ENCODE assay signal across 15 mouse cellular contexts in the genomic region with DNA sequence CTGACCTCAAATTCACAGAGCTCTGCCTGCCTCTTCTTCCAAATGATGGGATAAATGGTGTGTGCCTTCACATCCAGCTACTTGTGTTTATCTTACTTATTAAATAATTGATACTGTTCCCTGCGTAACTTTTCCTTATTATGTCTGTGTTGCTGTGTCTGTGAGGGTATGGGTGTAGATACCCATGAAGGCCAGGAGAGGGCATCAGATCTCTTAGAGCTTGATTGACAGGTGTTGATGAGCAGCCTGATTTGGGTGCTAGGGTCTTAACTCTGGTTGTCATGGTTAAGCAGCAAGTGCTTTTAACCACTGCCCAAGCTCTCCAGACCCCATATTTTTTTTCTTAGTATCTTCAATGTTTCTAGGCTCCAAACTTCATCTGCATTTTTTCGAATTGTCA. TPM values are rescaled to one million over a fixed set of nuclear protein-coding genes. Genes with fewer than 3 reads are reported as not detected.
DNase-seq lines count a peak whose midpoint lies in the region; ATAC-seq and TF ChIP-seq lines count a peak whose summit lies in the region.
"Had no signal": no experiment of that assay in that cellular context is flagged by ENCODE, and none has a peak within 500 bp of the region (broad histone marks: within the 10 kb centered on the region; RNA-seq: fewer than 3 reads in every experiment).

No protein-coding gene starts in this region.

- no peak overlapping the region for H3K9ac ChIP-seq in hindbrain, embryonic 11.5 days (ENCODE audit: low read depth, low read length)
- no peak overlapping the region for H3K9ac ChIP-seq in hindbrain, embryonic 13.5 days
- H3K9ac ChIP-seq: heart, embryonic 13.5 days; midbrain, embryonic 15.5 days had no signal

- no peak for ATAC-seq in hindbrain, embryonic 11.5 days (ENCODE audit: low FRiP score)
- ATAC-seq in hindbrain, embryonic 13.5 days (ENCODE audit: low FRiP score), result no peak
- peak; percentile 43 for ATAC-seq in activated CD4-positive, CD25-positive, alpha-beta regulatory T cell, adult 4 months
- ATAC-seq: midbrain, embryonic 15.5 days had no signal

- H3K4me3 ChIP-seq in hindbrain, embryonic 11.5 days (ENCODE audit: low read depth, low read length), result no peak overlapping the region
- no peak overlapping the region for H3K4me3 ChIP-seq in hindbrain, embryonic 13.5 days
- H3K4me3 ChIP-seq in spleen, adult 2 months (ENCODE audit: extremely low read depth, insufficient read depth, insufficient read length), result no peak overlapping the region
- H3K4me3 ChIP-seq: erythroblast, embryonic 14.5 days; heart, embryonic 13.5 days; midbrain, embryonic 15.5 days had no signal

- peak; percentile 49; the same call in 1 of the 2 replicates for TF ChIP-seq CTCF in spleen, adult 2 months (IDR thresholded peaks at IDR 0.05; ENCODE audit: extremely low read depth, insufficient read depth, insufficient read length, insufficient replicate concordance)

- no peak overlapping the region for H3K27ac ChIP-seq in hindbrain, embryonic 11.5 days (ENCODE audit: low read depth, low read length)
- H3K27ac ChIP-seq in hindbrain, embryonic 13.5 days, result no peak overlapping the region
- no peak overlapping the region for H3K27ac ChIP-seq in spleen, adult 2 months (ENCODE audit: insufficient read depth, low read length)
- H3K27ac ChIP-seq: heart, embryonic 13.5 days; midbrain, embryonic 15.5 days had no signal

- H3K9me3 ChIP-seq in hindbrain, embryonic 11.5 days (ENCODE audit: control insufficient read depth, low read length), result no peaks in the 10 kb centered on the region
- H3K9me3 ChIP-seq in hindbrain, embryonic 13.5 days, result no peaks in the 10 kb centered on the region
- H3K9me3 ChIP-seq: heart, embryonic 13.5 days; midbrain, embryonic 15.5 days had no signal

- H3K4me2 ChIP-seq in hindbrain, embryonic 11.5 days (replicated peaks; ENCODE audit: low read depth, low read length), result no peak overlapping the region
- no peak overlapping the region for H3K4me2 ChIP-seq in hindbrain, embryonic 13.5 days
- H3K4me2 ChIP-seq: heart, embryonic 13.5 days; midbrain, embryonic 15.5 days had no signal

- peak; percentile 11 for DNase-seq in hindbrain, embryonic 11.5 days (ENCODE audit: low spot score)
- peak in 1 of 2 experiments; percentile 42 for DNase-seq in spleen, adult 2 months (ENCODE audit: low read depth in 1 of 2, low spot score in 2 of 2)
- no peak for DNase-seq in spleen, adult 12 weeks (ENCODE audit: low spot score)
- peak; percentile 42 for DNase-seq in retina, embryonic 14.5 days (ENCODE audit: low spot score)
- DNase-seq in layer of hippocampus, postnatal 14 days (ENCODE audit: low spot score in 2 of 2), result no peak
- DNase-seq in heart, adult 9 months (ENCODE audit: low spot score in 2 of 2), result no peak
- DNase-seq: cerebellum, adult 11-12 months; kidney, postnatal 14 days; right cerebral cortex, postnatal 25 days; thymus, postnatal 36 days had no signal

- WGBS in hindbrain, embryonic 11.5 days, result 97% methylated on average over 2 of the region's 2 CpGs
- WGBS in hindbrain, embryonic 13.5 days, result 97% methylated on average over 2 of the region's 2 CpGs
- 86% methylated on average over 2 of the region's 2 CpGs for WGBS in spleen, adult 2 months

- no peaks in the 10 kb centered on the region for H3K4me1 ChIP-seq in hindbrain, embryonic 11.5 days (replicated peaks; ENCODE audit: control insufficient read depth, insufficient read depth, low read length)
- H3K4me1 ChIP-seq in hindbrain, embryonic 13.5 days (replicated peaks), result no peaks in the 10 kb centered on the region
- H3K4me1 ChIP-seq in spleen, adult 2 months (ENCODE audit: control insufficient read depth, insufficient read depth, insufficient read length), result peaks cover 19% of the 10 kb centered on the region; the same call in 1 of the 2 replicates
- H3K4me1 ChIP-seq: heart, embryonic 13.5 days; midbrain, embryonic 15.5 days had no signal

- no peak for TF ChIP-seq POLR2A in spleen, adult 2 months (IDR thresholded peaks at IDR 0.05; ENCODE audit: low read depth, low read length)

- H3K36me3 ChIP-seq in hindbrain, embryonic 11.5 days (ENCODE audit: control insufficient read depth, insufficient read depth, low read length), result no peaks in the 10 kb centered on the region
- no peaks in the 10 kb centered on the region for H3K36me3 ChIP-seq in hindbrain, embryonic 13.5 days
- H3K36me3 ChIP-seq in spleen, adult 2 months (ENCODE audit: control insufficient read depth, insufficient read depth, low read length), result no peaks in the 10 kb centered on the region
- H3K36me3 ChIP-seq: heart, embryonic 13.5 days; midbrain, embryonic 15.5 days had no signal

- no peaks in the 10 kb centered on the region for H3K27me3 ChIP-seq in hindbrain, embryonic 11.5 days (ENCODE audit: control insufficient read depth, insufficient read depth, low read length)
- H3K27me3 ChIP-seq in hindbrain, embryonic 13.5 days, result no peaks in the 10 kb centered on the region
- no peaks in the 10 kb centered on the region for H3K27me3 ChIP-seq in spleen, adult 2 months (ENCODE audit: control insufficient read depth, insufficient read depth, low read length)
- H3K27me3 ChIP-seq: heart, embryonic 13.5 days; midbrain, embryonic 15.5 days had no signal

RNA-seq across cellular contexts. Expression of a gene that starts 27.3 kb away (rescaled TPM):
- polyA plus RNA-seq in hindbrain, embryonic 11.5 days (2014; fragmentation: Nextera tagmentation; extraction: Ambion mirVana), result 4.9 and 5.5 TPM in 2 replicates
- polyA plus RNA-seq in hindbrain, embryonic 13.5 days (2015; fragmentation: Nextera tagmentation; extraction: Ambion mirVana), result 7.1 and 7.2 TPM in 2 replicates
- 116 and 178 TPM in 2 replicates for polyA plus RNA-seq in spleen, adult 2 months (2012; rRNA removed)
- polyA plus RNA-seq in activated CD4-positive, CD25-positive, alpha-beta regulatory T cell, adult 4 months (2017; shearing (Covaris generic)), result 10 to 100 TPM; 18.6 to 38.6 TPM
- total RNA-seq in layer of hippocampus, postnatal 14 days (2021), result 1 to 10 TPM; 2.0 to 3.9 TPM

RNA-seq across cellular contexts. Expression of a gene that starts 29.8 kb away (rescaled TPM):
- polyA plus RNA-seq in hindbrain, embryonic 11.5 days (2014; fragmentation: Nextera tagmentation; extraction: Ambion mirVana), result not detected in 2 replicates
- polyA plus RNA-seq in hindbrain, embryonic 13.5 days (2015; fragmentation: Nextera tagmentation; extraction: Ambion mirVana), result not detected in 2 replicates
- polyA plus RNA-seq in spleen, adult 2 months (2012; rRNA removed), result 0.08 TPM in 2 replicates
- under 1 TPM; 0.28 to 0.37 TPM for polyA plus RNA-seq in activated CD4-positive, CD25-positive, alpha-beta regulatory T cell, adult 4 months (2017; shearing (Covaris generic))
- not detected for total RNA-seq in layer of hippocampus, postnatal 14 days (2021)
- polyA plus RNA-seq: erythroblast, embryonic 14.5 days; heart, embryonic 13.5 days; midbrain, embryonic 15.5 days had no signal

RNA-seq across cellular contexts. Expression of a gene that starts 38.6 kb away (rescaled TPM):
- 79.5 and 79.9 TPM in 2 replicates for polyA plus RNA-seq in hindbrain, embryonic 11.5 days (2014; fragmentation: Nextera tagmentation; extraction: Ambion mirVana)
- polyA plus RNA-seq in hindbrain, embryonic 13.5 days (2015; fragmentation: Nextera tagmentation; extraction: Ambion mirVana), result 74.2 and 79.5 TPM in 2 replicates
- 22.2 and 33.5 TPM in 2 replicates for polyA plus RNA-seq in spleen, adult 2 months (2012; rRNA removed)
- 10 to 100 TPM; 23.4 to 27.2 TPM for polyA plus RNA-seq in activated CD4-positive, CD25-positive, alpha-beta regulatory T cell, adult 4 months (2017; shearing (Covaris generic))
- total RNA-seq in layer of hippocampus, postnatal 14 days (2021), result 100 to 1,000 TPM; 148 to 149 TPM

RNA-seq across cellular contexts. Expression of a gene that starts 54.3 kb away (rescaled TPM):
- polyA plus RNA-seq in hindbrain, embryonic 11.5 days (2014; fragmentation: Nextera tagmentation; extraction: Ambion mirVana), result 2.7 and 3.5 TPM in 2 replicates
- 0.47 and 0.55 TPM in 2 replicates for polyA plus RNA-seq in hindbrain, embryonic 13.5 days (2015; fragmentation: Nextera tagmentation; extraction: Ambion mirVana)
- 1.2 and 1.3 TPM in 2 replicates for polyA plus RNA-seq in spleen, adult 2 months (2012; rRNA removed)
- not detected for polyA plus RNA-seq in activated CD4-positive, CD25-positive, alpha-beta regulatory T cell, adult 4 months (2017; shearing (Covaris generic))
- total RNA-seq in layer of hippocampus, postnatal 14 days (2021), result under 1 TPM; 0.18 to 0.43 TPM

Comparison
In these comparisons a context has a peak if more than half of its experiments do, and no peak if none do; other contexts are left out.
1. DNase-seq: peak in hindbrain, embryonic 11.5 days (single experiment) and retina, embryonic 14.5 days (single experiment); none in spleen, adult 12 weeks (single experiment), layer of hippocampus, postnatal 14 days (0 of 2) and heart, adult 9 months (0 of 2).